16 mouse cellular contexts compared by ENCODE assay signal in the genomic region with DNA sequence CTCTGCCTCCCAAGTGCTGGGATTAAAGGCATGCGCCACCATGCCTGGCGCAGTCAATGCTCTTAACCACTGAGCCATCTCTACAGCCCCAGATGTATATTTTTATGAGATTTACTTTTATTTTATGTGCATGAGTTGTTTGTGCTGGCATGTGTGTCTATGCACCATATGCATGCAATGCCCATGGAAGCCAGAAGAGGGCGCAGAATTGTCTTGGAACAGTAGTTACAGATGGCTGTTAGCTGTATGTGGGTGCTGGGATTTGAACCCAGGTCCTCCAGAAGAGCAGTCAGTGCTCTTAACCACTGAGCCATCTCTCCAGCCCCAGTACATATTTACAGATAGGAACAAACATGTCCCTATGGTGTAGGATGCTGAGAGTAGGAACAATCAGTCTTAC. TPM values are rescaled to one million over a fixed set of nuclear protein-coding genes. Genes with fewer than 3 reads are reported as not detected.
A peak's percentile ranks its signal among the peaks of the same experiment; 100 is the strongest.
DNase-seq lines count a peak whose midpoint lies in the region; ATAC-seq and TF ChIP-seq lines count a peak whose summit lies in the region.
"Had no signal": no experiment of that assay in that cellular context is flagged by ENCODE, and none has a peak within 500 bp of the region (broad histone marks: within the 10 kb centered on the region; RNA-seq: fewer than 3 reads in every experiment).

No protein-coding gene starts in this region.

- no peaks in the 10 kb centered on the region for H3K79me2 ChIP-seq in MEL (ENCODE audit: control insufficient read depth, insufficient read depth, low read length, poor library complexity)

- H3K27me3 ChIP-seq in forebrain, postnatal 0 days (ENCODE audit: insufficient read depth, low read length), result no peaks in the 10 kb centered on the region
- no peaks in the 10 kb centered on the region for H3K27me3 ChIP-seq in forebrain, embryonic 14.5 days (replicated peaks; ENCODE audit: control insufficient read depth, insufficient read depth, low read length)
- H3K27me3 ChIP-seq in lung, embryonic 14.5 days (ENCODE audit: insufficient read depth, low read length), result no peaks in the 10 kb centered on the region
- H3K27me3 ChIP-seq in MEL (ENCODE audit: control insufficient read depth in 1 of 2, insufficient read depth in 2 of 2, low read length in 2 of 2), result no peaks in the 10 kb centered on the region
- H3K27me3 ChIP-seq in stomach, postnatal 0 days (ENCODE audit: control insufficient read depth, insufficient read depth, low read length), result no peaks in the 10 kb centered on the region
- H3K27me3 ChIP-seq: forebrain, embryonic 13.5 days; kidney, embryonic 15.5 days; liver, embryonic 15.5 days had no signal

- no peak for DNase-seq in forebrain, postnatal 0 days
- DNase-seq in forebrain, embryonic 14.5 days (ENCODE audit: low spot score), result no peak
- no peak for DNase-seq in lung, embryonic 14.5 days
- no peak for DNase-seq in lung, postnatal 36 days
- DNase-seq in MEL (ENCODE audit: low read depth, low spot score) (peak; percentile 26), adipocyte (ENCODE audit: low spot score) (no peak)
- DNase-seq in stomach, postnatal 0 days (ENCODE audit: low spot score), result no peak
- DNase-seq in spleen, postnatal 14 days (ENCODE audit: low spot score in 2 of 2), result no peak
- DNase-seq: adrenal gland, adult 2 months; heart, adult 18-20 months; heart, postnatal 4 days; layer of hippocampus, postnatal 36 days had no signal

- no peaks in the 10 kb centered on the region for H3K4me1 ChIP-seq in forebrain, postnatal 0 days (ENCODE audit: insufficient read depth)
- no peaks in the 10 kb centered on the region for H3K4me1 ChIP-seq in forebrain, embryonic 14.5 days (ENCODE audit: control insufficient read depth, insufficient read depth, low read length)
- no peaks in the 10 kb centered on the region for H3K4me1 ChIP-seq in lung, embryonic 14.5 days (ENCODE audit: insufficient read depth)
- no peaks in the 10 kb centered on the region for H3K4me1 ChIP-seq in MEL (ENCODE audit: control insufficient read depth in 1 of 2, insufficient read depth in 2 of 2, low read length in 2 of 2)
- H3K4me1 ChIP-seq in stomach, postnatal 0 days (replicated peaks; ENCODE audit: control insufficient read depth, insufficient read depth), result no peaks in the 10 kb centered on the region
- H3K4me1 ChIP-seq: forebrain, embryonic 13.5 days; kidney, embryonic 15.5 days; liver, embryonic 15.5 days had no signal

- 88% methylated on average over 3 of the region's 3 CpGs for WGBS in forebrain, postnatal 0 days
- WGBS in forebrain, embryonic 14.5 days, result 88% methylated on average over 3 of the region's 3 CpGs
- 84% methylated on average over 3 of the region's 3 CpGs for WGBS in lung, embryonic 14.5 days
- WGBS in stomach, postnatal 0 days, result 78% methylated on average over 3 of the region's 3 CpGs

- no peak overlapping the region for H3K27ac ChIP-seq in forebrain, postnatal 0 days (ENCODE audit: low read depth, low read length)
- no peak overlapping the region for H3K27ac ChIP-seq in forebrain, embryonic 14.5 days (ENCODE audit: low read depth, low read length)
- no peak overlapping the region for H3K27ac ChIP-seq in lung, embryonic 14.5 days (ENCODE audit: low read depth)
- H3K27ac ChIP-seq in MEL (ENCODE audit: control insufficient read depth, low read depth, low read length), result no peak overlapping the region
- no peak overlapping the region for H3K27ac ChIP-seq in stomach, postnatal 0 days (replicated peaks)
- H3K27ac ChIP-seq: forebrain, embryonic 13.5 days; kidney, embryonic 15.5 days; liver, embryonic 15.5 days had no signal

- no peak overlapping the region for H3K4me2 ChIP-seq in forebrain, postnatal 0 days (ENCODE audit: low read depth)
- no peak overlapping the region for H3K4me2 ChIP-seq in forebrain, embryonic 14.5 days (ENCODE audit: low read length)
- H3K4me2 ChIP-seq in lung, embryonic 14.5 days, result no peak overlapping the region
- no peak overlapping the region for H3K4me2 ChIP-seq in stomach, postnatal 0 days (replicated peaks; ENCODE audit: low read depth)
- H3K4me2 ChIP-seq: forebrain, embryonic 13.5 days; kidney, embryonic 15.5 days; liver, embryonic 15.5 days; midbrain, embryonic 11.5 days had no signal

- no peak; the same call in 1 of the 2 replicates for TF ChIP-seq RAD21 in MEL (IDR thresholded peaks at IDR 0.05; ENCODE audit: low read depth, low read length)

- H3K36me3 ChIP-seq in forebrain, postnatal 0 days (ENCODE audit: insufficient read depth), result no peaks in the 10 kb centered on the region
- no peaks in the 10 kb centered on the region for H3K36me3 ChIP-seq in forebrain, embryonic 14.5 days (ENCODE audit: control insufficient read depth, insufficient read depth, low read length)
- no peaks in the 10 kb centered on the region for H3K36me3 ChIP-seq in lung, embryonic 14.5 days (ENCODE audit: insufficient read depth)
- H3K36me3 ChIP-seq in MEL (ENCODE audit: control insufficient read depth in 1 of 2, insufficient read depth in 2 of 2, low read length in 2 of 2), result no peaks in the 10 kb centered on the region
- H3K36me3 ChIP-seq in stomach, postnatal 0 days (ENCODE audit: control insufficient read depth, insufficient read depth, low read length), result no peaks in the 10 kb centered on the region
- H3K36me3 ChIP-seq: kidney, embryonic 15.5 days; liver, embryonic 15.5 days had no signal

- no peak for TF ChIP-seq POLR2A in MEL (IDR thresholded peaks at IDR 0.05; ENCODE audit: control insufficient read depth in 1 of 2, insufficient read depth in 1 of 2, low read depth in 1 of 2, low read length in 2 of 2, poor library complexity in 1 of 2)

- H3K9me3 ChIP-seq in forebrain, postnatal 0 days (ENCODE audit: low read length), result no peaks in the 10 kb centered on the region
- H3K9me3 ChIP-seq in forebrain, embryonic 14.5 days (replicated peaks; ENCODE audit: control insufficient read depth, low read length), result no peaks in the 10 kb centered on the region
- no peaks in the 10 kb centered on the region for H3K9me3 ChIP-seq in lung, embryonic 14.5 days (ENCODE audit: low read depth, low read length)
- H3K9me3 ChIP-seq in MEL (replicated peaks; ENCODE audit: insufficient read depth, low read length), result no peaks in the 10 kb centered on the region
- no peaks in the 10 kb centered on the region for H3K9me3 ChIP-seq in stomach, postnatal 0 days (ENCODE audit: control insufficient read depth, low read length)
- H3K9me3 ChIP-seq: forebrain, embryonic 13.5 days; kidney, embryonic 15.5 days; liver, embryonic 15.5 days had no signal

- no peak overlapping the region for H3K9ac ChIP-seq in forebrain, postnatal 0 days
- no peak overlapping the region for H3K9ac ChIP-seq in forebrain, embryonic 14.5 days (ENCODE audit: low read length)
- no peak overlapping the region for H3K9ac ChIP-seq in lung, embryonic 14.5 days
- H3K9ac ChIP-seq in MEL (ENCODE audit: control insufficient read depth, low read depth, low read length, poor library complexity, severe bottlenecking), result no peak overlapping the region
- H3K9ac ChIP-seq in stomach, postnatal 0 days (ENCODE audit: low read length), result no peak overlapping the region
- H3K9ac ChIP-seq: forebrain, embryonic 13.5 days; kidney, embryonic 15.5 days; liver, embryonic 15.5 days had no signal

- no peak for ATAC-seq in forebrain, postnatal 0 days
- no peak for ATAC-seq in forebrain, embryonic 14.5 days
- no peak for ATAC-seq in lung, embryonic 14.5 days (ENCODE audit: insufficient read depth)
- ATAC-seq in stomach, postnatal 0 days (ENCODE audit: low FRiP score, low TSS enrichment), result no peak
- ATAC-seq: forebrain, embryonic 13.5 days had no signal

- H3K4me3 ChIP-seq in forebrain, postnatal 0 days (ENCODE audit: low read depth, low read length), result no peak overlapping the region
- no peak overlapping the region for H3K4me3 ChIP-seq in forebrain, embryonic 14.5 days (ENCODE audit: low read depth, low read length)
- H3K4me3 ChIP-seq in lung, embryonic 14.5 days (ENCODE audit: low read depth, low read length), result no peak overlapping the region
- no peak overlapping the region for H3K4me3 ChIP-seq in MEL (ENCODE audit: control insufficient read depth in 1 of 2, insufficient read depth in 1 of 2, low read depth in 2 of 2, low read length in 2 of 2)
- H3K4me3 ChIP-seq in stomach, postnatal 0 days (ENCODE audit: low read depth, low read length), result no peak overlapping the region
- H3K4me3 ChIP-seq: forebrain, embryonic 13.5 days; kidney, embryonic 15.5 days; liver, embryonic 15.5 days had no signal

- no peak for TF ChIP-seq EP300 in MEL (IDR thresholded peaks at IDR 0.05; ENCODE audit: low read depth in 1 of 2, low read length in 2 of 2)
- TF ChIP-seq EP300 in stomach, postnatal 0 days (optimal IDR thresholded peaks at IDR 0.05), result no peak

- peak; percentile 10; the same call in 1 of the 2 replicates for TF ChIP-seq CTCF in forebrain, postnatal 0 days (IDR thresholded peaks at IDR 0.05; ENCODE audit: low read depth)
- TF ChIP-seq CTCF in lung, embryonic 14.5 days (IDR thresholded peaks at IDR 0.05; ENCODE audit: low read depth), result peak; percentile 37
- TF ChIP-seq CTCF in MEL (IDR thresholded peaks at IDR 0.05 in 2 of 3, conservative IDR thresholded peaks at IDR 0.05 in 1 of 3; ENCODE audit: control insufficient read depth in 1 of 3, insufficient read depth in 1 of 3, low read depth in 2 of 3, low read length in 3 of 3, poor library complexity in 1 of 3, severe bottlenecking in 1 of 3), result peak; percentile 37 to 40 (median 38)
- TF ChIP-seq CTCF in stomach, postnatal 0 days (IDR thresholded peaks at IDR 0.05; ENCODE audit: low read depth), result peak; percentile 50

TF ChIP-seq in MEL, 35 proteins besides CTCF, POLR2A, EP300 and RAD21 (continues in another document):
- TF ChIP-seq TBP (IDR thresholded peaks at IDR 0.05; ENCODE audit: low read depth, low read length), result no peak

RNA-seq across cellular contexts. Expression of a gene that starts 3.8 kb away (rescaled TPM):
- 0.15 TPM in 1 of 2 replicates, not detected in the other for total RNA-seq in forebrain, postnatal 0 days (2014; rRNA removed)
- not detected in 2 replicates for polyA plus RNA-seq in forebrain, postnatal 0 days (2015; fragmentation: Nextera tagmentation; extraction: Ambion mirVana)
- polyA plus RNA-seq in forebrain, embryonic 14.5 days (2014; fragmentation: Nextera tagmentation; extraction: Ambion mirVana), result not detected in 2 replicates
- not detected in 2 replicates for polyA plus RNA-seq in lung, embryonic 14.5 days (2014; fragmentation: Nextera tagmentation; extraction: Ambion mirVana)
- total RNA-seq in MEL (2012; rRNA removed), result not detected in 2 replicates
- not detected for polyA plus RNA-seq in MEL (2012; ENCODE audit: insufficient read depth in 1 of 2, insufficient read length in 2 of 2, low read depth in 1 of 2, low replicate concordance in 2 of 2, missing spikeins in 1 of 2)
- 0.28 and 0.56 TPM in 2 replicates for polyA plus RNA-seq in stomach, postnatal 0 days (2015; fragmentation: Nextera tagmentation; extraction: Ambion mirVana)
- total RNA-seq: adrenal gland, adult 2 months; heart, postnatal 4 days; layer of hippocampus, postnatal 36 days had no signal
- polyA plus RNA-seq: adrenal gland, adult 2 months; forebrain, embryonic 13.5 days; liver, embryonic 15.5 days had no signal

RNA-seq across cellular contexts. Expression of a gene that starts 24.2 kb away (rescaled TPM):
- total RNA-seq in forebrain, postnatal 0 days (2014; rRNA removed), result not detected in 2 replicates
- polyA plus RNA-seq in forebrain, postnatal 0 days (2015; fragmentation: Nextera tagmentation; extraction: Ambion mirVana), result not detected in 2 replicates
- not detected in 2 replicates for polyA plus RNA-seq in forebrain, embryonic 14.5 days (2014; fragmentation: Nextera tagmentation; extraction: Ambion mirVana)
- polyA plus RNA-seq in lung, embryonic 14.5 days (2014; fragmentation: Nextera tagmentation; extraction: Ambion mirVana), result not detected in 2 replicates
- total RNA-seq in MEL (2012; rRNA removed), result not detected in 2 replicates
- polyA plus RNA-seq in MEL (2012; ENCODE audit: insufficient read depth in 1 of 2, insufficient read length in 2 of 2, low read depth in 1 of 2, low replicate concordance in 2 of 2, missing spikeins in 1 of 2), result not detected
- not detected in 2 replicates for polyA plus RNA-seq in stomach, postnatal 0 days (2015; fragmentation: Nextera tagmentation; extraction: Ambion mirVana)
- total RNA-seq: adrenal gland, adult 2 months; heart, adult 18-20 months; heart, postnatal 4 days; layer of hippocampus, postnatal 36 days had no signal
- polyA plus RNA-seq: adrenal gland, adult 2 months; forebrain, embryonic 13.5 days; kidney, embryonic 15.5 days; liver, embryonic 15.5 days; midbrain, embryonic 11.5 days had no signal
